Mouse (Mus musculus) limb, embryonic 14.5 days (tissue): ENCODE data around the gene Hoxc10. TPM values are rescaled to one million over a fixed set of nuclear protein-coding genes. Genes with fewer than 3 reads are reported as not detected.

Source experiments
- ATAC-seq: fragments of 200-750 bp; cut with Nextera tagmentation; 2 replicates; pipeline ENCODE4 v1.8.0; 2017; ENCODE audit warnings: low read depth, moderate number of reproducible peaks, moderate TSS enrichment; ENCODE audit not compliant: low FRiP score
- DNase-seq: peaks from one replicate; pipeline ENCODE4 v3.0.0-alpha.2; 2015; ENCODE audit warnings: low spot score
- H3K27ac ChIP-seq: fragments of 300-500 bp; sonication (generic); replicated peaks from 2 replicates; pipeline ENCODE4 v1.5.1; 2014; ENCODE audit warnings: low read depth, mild to moderate bottlenecking, low read length, moderate library complexity, mixed read lengths
- H3K27me3 ChIP-seq: fragments of 300-500 bp; sonication (generic); 2 replicates; pipeline ENCODE4 v1.6.1; 2014; ENCODE audit warnings: low read length, mixed read lengths; ENCODE audit not compliant: control insufficient read depth, insufficient read depth
- H3K36me3 ChIP-seq: fragments of 300-500 bp; sonication (generic); 2 replicates; pipeline ENCODE4 v1.6.1; 2014; ENCODE audit warnings: mild to moderate bottlenecking, low read length, moderate library complexity, mixed read lengths; ENCODE audit not compliant: control insufficient read depth, insufficient read depth
- H3K4me1 ChIP-seq: fragments of 300-500 bp; sonication (generic); 2 replicates; pipeline ENCODE4 v1.6.1; 2014; ENCODE audit warnings: antibody characterized with exemption, low read length, mixed read lengths; ENCODE audit not compliant: control insufficient read depth, insufficient read depth
- H3K4me2 ChIP-seq: fragments of 300-500 bp; sonication (generic); replicated peaks from 2 replicates; pipeline ENCODE4 v1.6.1; 2014; ENCODE audit warnings: low read depth, mild to moderate bottlenecking, low read length, moderate library complexity; ENCODE audit not compliant: severe bottlenecking
- H3K4me3 ChIP-seq: fragments of 300-500 bp; sonication (generic); replicated peaks from 2 replicates; pipeline ENCODE4 v1.5.1; 2014; ENCODE audit warnings: low read length
- H3K9ac ChIP-seq: fragments of 300-500 bp; sonication (generic); 2 replicates; pipeline ENCODE4 v1.6.1; 2014; ENCODE audit warnings: mild to moderate bottlenecking, low read depth, low read length, moderate library complexity; ENCODE audit not compliant: severe bottlenecking
- H3K9me3 ChIP-seq: fragments of 300-500 bp; sonication (generic); 2 replicates; pipeline ENCODE4 v1.6.1; 2016; ENCODE audit warnings: low read length; ENCODE audit not compliant: control insufficient read depth
- POLR2A ChIP-seq: fragments of 200-500 bp; IDR thresholded peaks from 2 replicates; pipeline ENCODE4 v1.8.0; 2012; ENCODE audit warnings: inconsistent platforms, mild to moderate bottlenecking, moderate library complexity, borderline replicate concordance; ENCODE audit not compliant: insufficient read depth, insufficient read length; ENCODE audit errors: extremely low read depth
- WGBS: fragments of 180-500 bp; shearing (Covaris S2); extraction: QIAGEN DNeasy Blood & Tissue Kit; methylation state at CpG from one replicate; pipeline ENCODE4 v1.1.7; 2014; 5-methylcytosine and 5-hydroxymethylcytosine counted together
- polyA plus RNA-seq, 2 experiments: library from polyadenylated mRNA; depleted of rRNA in 1 of 2; stranded (reverse) in 1 of 2; unstranded in 1 of 2; fragments of >200 nt; fragmentation: Nextera tagmentation in 1 of 2; extraction: Ambion mirVana in 1 of 2; gene quantifications; 2 replicates each; pipeline versions ENCODE4 v1.2.1 to v1.2.3; 2012 to 2014

Hoxc10 gene
- polyA plus RNA-seq, 2 experiments: 5.8 to 14.3 TPM

DNA sequence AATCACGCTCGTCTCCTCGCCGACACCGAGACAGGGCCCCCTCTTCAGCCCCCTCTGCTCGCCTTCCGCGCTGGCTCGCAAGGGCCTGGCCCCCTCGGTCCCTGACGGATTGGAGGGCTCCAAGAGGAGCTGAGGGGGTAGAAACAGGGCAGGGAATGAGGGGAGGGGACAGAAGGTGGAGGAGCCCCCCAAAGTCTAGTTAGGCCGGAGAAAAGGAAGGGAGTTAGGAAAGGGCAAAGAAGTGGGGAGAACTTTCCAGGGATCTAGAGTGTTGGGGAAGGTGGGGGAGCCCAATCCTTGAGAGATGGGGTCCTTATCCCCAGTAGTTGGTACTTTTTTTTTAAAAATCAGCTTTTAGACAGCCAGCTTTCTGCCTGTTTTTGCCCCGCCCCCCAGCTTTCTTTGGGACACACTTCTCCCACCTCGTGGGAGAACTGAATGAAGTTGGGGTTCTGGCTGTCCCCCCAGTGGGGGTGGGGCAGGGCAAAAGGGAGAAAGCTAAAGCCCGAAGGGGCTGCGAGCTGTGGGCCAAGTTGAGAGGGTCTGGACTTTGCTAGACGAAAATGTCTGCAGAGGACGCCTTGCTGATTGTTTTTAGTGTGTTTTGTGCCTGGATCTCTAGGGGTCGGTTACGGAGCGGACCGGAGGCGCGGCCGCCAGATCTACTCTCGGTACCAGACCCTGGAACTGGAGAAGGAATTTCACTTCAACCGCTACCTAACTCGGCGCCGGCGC lies 43.7 kb downstream of the Hoxc10 start:
- no peak overlapping the region for H3K27ac ChIP-seq
- peak overlapping the region; percentile 33 for H3K4me2 ChIP-seq

DNA sequence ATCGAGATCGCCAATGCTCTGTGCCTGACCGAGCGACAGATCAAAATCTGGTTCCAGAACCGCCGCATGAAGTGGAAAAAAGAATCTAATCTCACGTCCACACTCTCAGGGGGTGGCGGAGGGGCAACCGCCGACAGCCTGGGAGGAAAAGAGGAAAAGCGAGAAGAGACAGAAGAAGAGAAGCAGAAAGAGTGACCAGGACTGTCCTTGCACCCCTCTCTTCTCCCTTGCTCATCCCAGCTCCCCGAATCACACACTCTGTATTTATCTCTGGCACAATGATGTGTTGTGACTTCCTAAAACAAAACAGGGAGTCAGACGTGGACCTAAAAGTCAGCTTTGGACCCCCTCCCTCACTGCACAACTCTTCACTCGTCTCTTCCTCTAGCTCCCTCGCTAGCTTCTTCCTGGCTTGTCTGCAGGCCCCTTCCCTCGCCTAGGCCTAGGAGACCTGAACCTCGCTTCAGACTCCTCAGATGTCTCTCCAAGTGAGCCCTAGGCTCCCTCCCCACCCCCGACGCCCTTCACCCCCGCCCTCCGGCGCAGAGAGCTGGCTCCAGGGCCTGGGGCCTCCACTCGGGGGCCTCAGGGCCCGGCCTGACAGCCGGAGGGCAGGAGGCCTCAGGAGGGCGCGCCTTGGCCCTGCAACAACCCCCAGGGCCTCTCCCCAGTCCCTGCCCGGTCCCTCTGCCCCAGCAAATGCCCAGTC lies 44.4 kb downstream of the Hoxc10 start:
- Histone ChIP-seq H3K9ac (peak overlapping the region; percentile 32; the same call in 1 of the 2 replicates), H3K4me2 (peak overlapping the region; percentile 33; the same call in 1 of the 2 replicates), H3K4me3 (0 out of 2 replicates have a peak overlapping the region, but pooled peaks have one; percentile 16), H3K27ac (no peak overlapping the region), H3K36me3 (no peaks in the 10 kb centered on the region), H3K27me3 (peaks cover 97% of the 10 kb centered on the region), H3K4me1 (peaks cover 9% of the 10 kb centered on the region; the same call in 1 of the 2 replicates), H3K9me3 (no peaks in the 10 kb centered on the region)
- no peak for DNase-seq
- no peak for ATAC-seq
- WGBS: 9% methylated on average over 28 of the region's 28 CpGs
- no peak for TF ChIP-seq POLR2A

More for the DNA sequence above, 43.7 kb downstream of the Hoxc10 start:
- H3K27me3 ChIP-seq: peaks cover 97% of the 10 kb centered on the region
- ATAC-seq (no peak), DNase-seq (no peak)
- no peaks in the 10 kb centered on the region for H3K36me3 ChIP-seq
- WGBS: 3% methylated on average over 31 of the region's 31 CpGs
- peak overlapping the region; percentile 21 for H3K4me3 ChIP-seq
- TF ChIP-seq POLR2A: no peak
- H3K9me3 ChIP-seq: no peaks in the 10 kb centered on the region
- peaks cover 9% of the 10 kb centered on the region; the same call in 1 of the 2 replicates for H3K4me1 ChIP-seq
- peak overlapping the region; percentile 25; the same call in 1 of the 2 replicates for H3K9ac ChIP-seq

DNA sequence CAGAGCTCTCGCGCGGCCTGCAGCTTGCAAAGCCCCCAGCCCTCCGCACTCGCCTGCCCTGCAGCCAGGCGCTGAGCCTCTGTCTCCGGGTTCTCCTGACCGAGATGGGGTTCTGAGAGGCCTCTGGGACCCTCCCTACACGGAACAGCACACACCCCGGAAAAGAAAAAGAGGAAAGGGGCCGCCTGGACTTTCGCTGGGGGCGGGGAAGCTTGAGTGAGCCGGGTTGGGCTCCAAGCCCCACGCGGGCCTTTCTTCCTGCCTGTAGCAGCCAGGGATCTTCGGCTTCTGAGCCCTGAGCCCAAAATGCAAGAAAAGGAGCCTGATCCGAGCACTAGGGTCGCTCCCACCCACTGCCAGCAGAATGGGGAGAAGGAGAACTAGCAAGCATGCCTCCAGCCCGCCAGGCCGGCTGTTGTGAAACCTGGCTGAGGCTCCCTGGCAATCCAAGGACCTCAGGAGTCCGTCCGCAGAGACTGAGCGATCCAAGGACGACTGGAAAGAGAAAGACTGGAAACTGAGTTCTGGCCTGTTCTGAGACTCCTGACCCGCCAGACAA lies 45.4 kb downstream of the Hoxc10 start:
- 16% methylated on average over 26 of the region's 26 CpGs for WGBS
- DNase-seq (no peak), ATAC-seq (no peak)
- Histone ChIP-seq H3K9ac (no peak overlapping the region; the same call in 1 of the 2 replicates), H3K4me2 (no peak overlapping the region; the same call in 1 of the 2 replicates), H3K36me3 (no peaks in the 10 kb centered on the region), H3K4me1 (peaks cover 11% of the 10 kb centered on the region; the same call in 1 of the 2 replicates), H3K4me3 (no peak overlapping the region; the same call in 1 of the 2 replicates), H3K27me3 (peaks cover 97% of the 10 kb centered on the region), H3K9me3 (no peaks in the 10 kb centered on the region), H3K27ac (no peak overlapping the region)
- no peak for TF ChIP-seq POLR2A

DNA sequence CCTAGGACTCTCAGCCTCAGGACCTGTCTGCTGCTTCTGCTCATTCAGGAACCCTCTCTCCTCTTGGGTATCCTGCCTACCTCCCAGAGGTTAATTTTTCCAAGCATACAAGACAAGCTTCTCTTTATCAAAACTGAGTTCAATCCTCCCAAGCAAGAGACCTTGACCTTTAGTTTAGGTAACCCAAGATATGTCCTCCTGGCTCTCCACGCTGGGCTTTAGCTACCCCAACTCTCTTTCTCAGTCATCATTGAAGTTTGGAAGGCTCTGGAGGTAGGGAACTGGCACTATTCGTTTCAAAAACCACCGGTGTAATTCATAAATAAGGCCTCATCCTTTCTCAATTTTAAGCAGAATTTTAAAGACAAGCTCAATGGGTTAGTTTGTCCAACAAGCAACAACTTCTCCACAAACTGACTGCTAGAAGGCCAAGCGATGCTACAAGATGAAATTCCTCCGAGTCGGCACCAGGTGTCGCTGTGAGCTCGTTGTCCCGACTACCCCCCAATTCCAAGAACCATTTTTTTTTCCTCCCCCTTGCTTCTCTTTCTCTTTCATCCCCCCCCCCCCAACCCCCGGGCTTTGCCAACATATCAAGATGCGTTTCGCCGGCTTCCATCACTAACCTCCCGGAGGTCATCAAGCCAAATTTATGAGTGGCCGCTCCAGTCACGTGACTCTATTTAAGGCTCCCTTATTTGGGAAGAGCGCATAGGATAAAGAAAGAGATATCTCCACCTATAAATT lies 46.8 kb downstream of the Hoxc10 start:
- no peak for TF ChIP-seq POLR2A
- H3K27me3 ChIP-seq: peaks cover 97% of the 10 kb centered on the region
- H3K4me1 ChIP-seq: peaks cover 14% of the 10 kb centered on the region; the same call in 1 of the 2 replicates
- H3K36me3 ChIP-seq: no peaks in the 10 kb centered on the region
- no peak overlapping the region for H3K9ac ChIP-seq
- WGBS: 6% methylated on average over 17 of the region's 17 CpGs
- H3K27ac ChIP-seq: no peak overlapping the region
- DNase-seq (peak; percentile 82), ATAC-seq (no peak)
- peak overlapping the region; percentile 31 for H3K4me3 ChIP-seq
- H3K4me2 ChIP-seq: peak overlapping the region; percentile 50
- H3K9me3 ChIP-seq: no peaks in the 10 kb centered on the region
